Mouse (Mus musculus) thymus, postnatal 4 days (tissue): ENCODE results near the gene Ilf2.

Source experiments
- DNase-seq: peaks from one replicate; pipeline ENCODE4 v3.0.0; 2021

The Ilf2 gene

GRCm38 (mm10) chr3:90475831-90476611 lies at the start of gene Ilf2:
TSS of gene Ilf2 (plus strand) at chr3:90476126.
- DNase-seq: peak; percentile 93

GRCm38 (mm10) chr3:90427574-90427973 lies 48.4 kb upstream of the Ilf2 start:
- DNase-seq: no peak

- DNase-seq: no peak
Measured at GRCm38 (mm10) chr3:90428186-90428585, 47.7 kb upstream of the Ilf2 start.

- no peak for DNase-seq
Measured at GRCm38 (mm10) chr3:90429576-90429975, 46.4 kb upstream of the Ilf2 start.

- no peak for DNase-seq
Measured at GRCm38 (mm10) chr3:90432348-90432747, 43.6 kb upstream of the Ilf2 start.

GRCm38 (mm10) chr3:90432811-90433219 lies 43.1 kb upstream of the Ilf2 start:
- peak; percentile 66 for DNase-seq

- DNase-seq: peak; percentile 97
Measured at GRCm38 (mm10) chr3:90433381-90434020, 42.4 kb upstream of the Ilf2 start, which contains the start of gene Ints3. TSS of gene Ints3 (minus strand) at chr3:90433622.

- DNase-seq: no peak
Measured at GRCm38 (mm10) chr3:90434073-90434730, 41.7 kb upstream of the Ilf2 start.

- DNase-seq: no peak
Measured at GRCm38 (mm10) chr3:90437131-90437530, 38.8 kb upstream of the Ilf2 start.

GRCm38 (mm10) chr3:90440756-90441155 lies 35.2 kb upstream of the Ilf2 start:
- DNase-seq: no peak

- DNase-seq: no peak
Measured at GRCm38 (mm10) chr3:90443977-90444376, 31.9 kb upstream of the Ilf2 start.

GRCm38 (mm10) chr3:90445417-90446200 lies 30.3 kb upstream of the Ilf2 start:
- DNase-seq: no peak

GRCm38 (mm10) chr3:90446389-90447122 lies 29.4 kb upstream of the Ilf2 start:
- peak; percentile 72 for DNase-seq

- DNase-seq: peak; percentile 19
Measured at GRCm38 (mm10) chr3:90447123-90447494, 28.8 kb upstream of the Ilf2 start.

- DNase-seq: no peak
Measured at GRCm38 (mm10) chr3:90448626-90449025, 27.3 kb upstream of the Ilf2 start.

GRCm38 (mm10) chr3:90450874-90451273 lies 25.1 kb upstream of the Ilf2 start:
- DNase-seq: no peak

GRCm38 (mm10) chr3:90451396-90452095 lies 24.4 kb upstream of the Ilf2 start:
- DNase-seq: no peak

- DNase-seq: no peak
Measured at GRCm38 (mm10) chr3:90454931-90455330, 21.0 kb upstream of the Ilf2 start.

- no peak for DNase-seq
Measured at GRCm38 (mm10) chr3:90459727-90460126, 16.2 kb upstream of the Ilf2 start.

GRCm38 (mm10) chr3:90460315-90460714 lies 15.6 kb upstream of the Ilf2 start:
- no peak for DNase-seq

GRCm38 (mm10) chr3:90461935-90462334 lies 14.0 kb upstream of the Ilf2 start:
- DNase-seq: no peak

- DNase-seq: peak; percentile 22
Measured at GRCm38 (mm10) chr3:90462579-90462978, 13.3 kb upstream of the Ilf2 start.
